Mouse (Mus musculus): Measurements from ENCODE around the gene Polr2i.

Gene Polr2i

DNA sequence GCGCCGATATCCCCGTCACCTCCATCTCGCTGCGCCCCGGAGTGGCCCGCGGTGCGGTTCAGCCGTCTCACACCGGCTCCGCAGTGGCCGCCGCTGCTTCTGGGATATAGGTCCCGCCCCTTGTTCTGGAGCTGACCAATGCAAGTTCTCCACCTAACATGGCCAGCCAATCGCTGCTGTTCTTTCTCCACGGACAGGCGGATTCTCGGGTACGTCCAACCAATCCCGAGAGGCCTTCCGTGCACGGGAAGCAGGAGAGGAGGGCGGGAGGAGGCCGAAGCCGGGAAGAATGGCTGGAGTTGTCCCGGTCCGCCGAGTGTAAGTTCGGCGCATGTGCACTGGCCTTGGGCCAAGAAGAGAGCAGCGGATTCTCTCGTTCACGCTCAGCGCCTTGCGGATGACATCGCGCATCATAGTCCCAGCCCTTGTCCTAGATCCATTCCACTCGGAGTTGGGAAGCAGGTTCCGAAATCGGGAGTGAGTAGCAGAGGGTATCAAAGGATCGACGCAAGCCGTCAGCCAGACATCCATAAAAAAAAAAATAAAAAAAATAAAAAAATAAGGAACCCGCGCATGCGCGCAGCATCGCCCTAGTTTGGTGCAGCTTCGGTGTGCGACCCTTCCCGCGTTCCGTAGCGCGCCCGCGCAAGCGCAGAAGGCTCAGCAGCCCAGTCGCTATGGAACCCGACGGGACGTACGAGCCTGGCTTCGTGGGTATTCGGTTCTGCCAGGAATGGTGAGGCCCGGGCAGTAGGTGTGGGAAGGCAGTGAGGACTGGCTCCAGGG, at the start of gene Polr2i, which contains the start of gene Tbcb:
Gene Polr2i (plus strand): TSS at position 280 of the 786 bp plus-strand sequence.
Gene Tbcb (minus strand): TSS at position 604 of the 786 bp plus-strand sequence.
- TF ChIP-seq GATA4 (IDR thresholded peaks at IDR 0.05; ENCODE audit: insufficient replicate concordance, low read length), result no peak

DNA sequence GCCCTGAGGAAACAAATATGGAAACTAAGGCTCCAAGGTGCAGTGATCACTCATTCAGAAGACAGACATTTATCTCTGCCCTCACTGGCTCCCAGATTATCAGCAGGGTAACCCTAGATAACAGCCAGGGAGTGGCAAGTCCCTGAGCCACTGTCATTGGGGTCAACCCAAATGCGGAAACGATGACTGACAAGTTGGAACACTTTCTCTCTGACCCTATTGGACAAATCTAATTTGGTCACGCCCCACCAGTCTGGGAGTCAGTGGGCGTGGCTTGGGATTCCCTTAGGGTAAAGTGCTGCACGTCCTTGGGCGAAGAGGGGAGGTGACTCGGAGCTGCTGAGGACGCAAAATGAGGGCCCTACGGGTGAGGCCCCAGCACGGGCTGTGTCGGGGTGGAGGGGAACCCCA, 47.9 kb upstream of the Polr2i start, which contains the start of gene Cox7a1:
Gene Cox7a1 (plus strand): TSS at position 266 of the 411 bp plus-strand sequence.
- peak; percentile 82 for TF ChIP-seq GATA4 (IDR thresholded peaks at IDR 0.05; ENCODE audit: insufficient replicate concordance, low read length)

DNA sequence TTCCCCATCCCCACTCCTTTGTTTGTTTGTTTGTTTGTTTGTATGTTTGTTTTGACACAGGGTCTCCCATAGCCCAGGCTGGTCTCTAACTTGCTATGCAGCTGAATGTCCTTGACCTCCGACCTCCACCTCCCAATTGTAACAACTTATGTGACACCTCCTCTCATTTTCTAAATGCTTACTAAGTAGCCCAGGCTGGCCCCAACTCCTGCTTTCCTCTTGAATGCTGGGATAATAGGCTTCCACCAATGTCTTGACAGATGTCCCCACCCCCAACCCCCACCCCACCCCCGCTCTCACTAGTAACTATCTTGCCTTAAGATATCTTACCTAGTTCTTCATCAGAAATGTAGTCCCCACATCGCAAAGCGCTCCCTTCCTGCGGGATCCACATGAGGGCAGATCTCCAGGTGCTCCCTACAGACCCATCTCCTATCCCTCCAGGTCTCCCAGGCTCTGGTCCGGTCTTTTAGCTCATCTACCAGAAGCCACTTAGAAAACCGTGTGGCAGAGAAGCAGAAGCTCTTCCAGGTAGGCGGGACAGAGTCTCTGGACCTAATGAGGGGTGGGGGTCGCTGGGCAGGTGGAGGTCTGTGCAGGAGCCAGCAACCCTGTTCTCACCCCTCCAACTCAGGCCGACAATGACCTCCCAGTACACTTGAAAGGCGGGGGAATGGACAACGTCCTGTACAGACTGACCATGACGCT, 47.0 kb upstream of the Polr2i start:
- TF ChIP-seq GATA4 (IDR thresholded peaks at IDR 0.05; ENCODE audit: insufficient replicate concordance, low read length), result no peak

DNA sequence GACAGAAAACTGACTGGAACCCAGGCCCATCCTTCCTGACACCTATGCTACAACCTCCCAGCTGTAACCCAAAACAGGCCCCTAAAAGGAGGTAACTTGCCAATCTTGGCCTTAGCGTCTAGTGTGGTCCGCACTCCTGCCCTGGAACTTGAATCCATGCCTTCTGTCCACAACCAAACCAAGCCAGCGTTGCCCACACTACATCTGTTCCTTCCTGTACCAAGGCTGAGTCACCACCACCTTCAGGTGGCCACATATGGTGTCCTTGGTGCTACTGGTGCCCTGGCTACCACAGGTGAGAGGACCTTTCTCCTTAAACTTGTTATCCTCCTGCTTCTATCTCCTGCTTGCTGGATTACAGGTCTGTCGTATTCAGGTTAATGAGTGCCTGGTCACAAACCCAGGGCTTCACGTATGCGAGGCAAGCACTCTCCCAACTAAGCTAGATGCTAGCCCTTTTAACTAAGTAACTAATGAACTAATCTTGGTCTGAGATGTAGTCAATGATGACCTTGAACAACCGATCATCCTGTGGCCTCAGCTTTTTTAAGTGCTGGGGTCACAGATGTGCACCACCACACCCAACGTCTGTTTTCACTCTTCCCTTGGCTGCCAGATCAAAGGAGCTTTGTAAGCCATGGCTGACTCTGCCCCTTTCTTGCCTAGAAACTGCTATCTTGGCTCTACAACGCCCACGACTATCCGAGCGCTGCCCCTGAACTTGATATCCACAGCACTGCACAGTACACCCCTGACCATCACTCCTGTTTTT, 43.2 kb upstream of the Polr2i start:
- TF ChIP-seq GATA4 (IDR thresholded peaks at IDR 0.05; ENCODE audit: insufficient replicate concordance, low read length), result no peak

DNA sequence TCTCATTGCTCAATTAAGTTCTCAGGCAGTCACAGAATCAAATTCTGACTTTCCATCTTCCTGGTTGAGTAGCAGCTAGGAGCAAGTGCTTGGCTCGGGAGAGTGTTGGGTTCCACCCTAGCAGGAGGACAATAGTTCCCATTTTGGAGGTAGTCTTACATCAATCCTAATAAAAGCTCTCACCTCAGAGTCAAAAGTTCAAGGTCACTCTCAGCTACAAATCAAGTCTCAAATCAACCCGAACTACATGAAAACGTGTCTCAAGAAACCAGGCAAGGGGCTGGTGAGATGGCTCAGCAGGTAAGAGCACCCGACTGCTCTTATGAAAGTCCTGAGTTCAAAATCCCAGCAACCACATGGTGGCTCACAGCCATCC, 42.6 kb upstream of the Polr2i start:
- TF ChIP-seq GATA4 (IDR thresholded peaks at IDR 0.05; ENCODE audit: insufficient replicate concordance, low read length), result no peak

DNA sequence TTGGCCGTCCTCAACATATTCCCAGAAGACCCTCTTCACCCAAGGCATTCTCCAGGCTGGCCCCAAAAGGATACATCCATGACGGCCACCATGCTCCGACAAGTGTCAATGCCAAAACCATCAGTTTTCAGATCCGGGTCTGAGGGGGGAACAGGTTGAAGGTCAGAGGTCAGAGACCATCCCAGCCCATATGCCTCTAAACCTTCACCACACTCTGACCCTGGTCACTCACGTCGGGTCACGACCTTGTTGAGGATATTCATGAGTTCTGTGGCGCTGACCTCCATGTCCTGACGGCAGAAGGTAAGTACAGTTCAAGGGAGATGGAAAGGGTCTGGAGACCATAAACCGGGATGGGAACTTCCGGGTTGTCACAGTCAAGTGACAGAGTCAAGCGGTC, 39.7 kb upstream of the Polr2i start:
- TF ChIP-seq GATA4 (IDR thresholded peaks at IDR 0.05; ENCODE audit: insufficient replicate concordance, low read length), result no peak

DNA sequence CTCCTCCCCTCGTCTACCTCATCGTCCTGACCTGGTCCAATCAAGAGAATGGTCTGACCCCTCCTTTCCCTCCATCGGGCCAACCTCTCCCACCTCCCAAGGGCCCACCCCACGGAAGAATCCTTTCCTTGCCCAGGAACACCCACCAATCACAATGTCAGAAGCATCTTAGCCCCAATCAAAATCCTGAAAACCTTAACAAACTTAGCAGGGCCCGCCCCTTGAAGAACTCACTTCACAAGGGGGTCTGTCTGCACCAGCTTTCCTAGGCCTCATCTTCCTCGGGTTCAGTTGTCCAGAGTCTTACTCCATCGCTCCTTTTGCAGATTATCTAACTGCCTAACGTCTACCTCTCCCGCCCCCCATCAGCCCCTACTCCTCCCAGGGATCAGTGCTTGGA, 38.7 kb upstream of the Polr2i start:
- no peak for TF ChIP-seq GATA4 (IDR thresholded peaks at IDR 0.05; ENCODE audit: insufficient replicate concordance, low read length)

DNA sequence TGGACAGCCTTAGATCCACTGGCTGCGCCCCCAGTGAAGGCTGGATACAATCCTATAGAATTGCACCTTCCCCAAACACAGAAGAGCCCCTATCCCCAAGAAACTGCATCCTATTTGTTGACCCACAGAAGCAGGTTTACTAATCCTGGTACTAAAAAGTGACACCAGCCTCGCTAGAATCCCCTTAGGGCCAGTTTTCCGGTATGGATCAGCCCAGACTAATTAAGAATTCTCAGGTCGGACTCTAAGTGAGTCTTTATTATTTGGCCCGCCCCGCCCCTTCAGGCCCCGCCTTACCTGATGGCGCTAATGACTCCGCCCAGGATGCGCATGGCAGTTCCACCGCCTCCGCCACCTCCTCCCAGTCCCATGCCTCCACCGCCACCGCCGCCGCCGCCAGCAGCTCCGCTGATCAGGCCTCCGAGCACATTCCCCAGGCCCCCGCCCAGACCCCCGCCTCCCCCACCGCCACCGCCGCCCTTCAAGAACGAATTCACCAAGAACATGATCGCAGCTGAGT, 38.1 kb upstream of the Polr2i start:
- TF ChIP-seq GATA4 (IDR thresholded peaks at IDR 0.05; ENCODE audit: insufficient replicate concordance, low read length), result no peak

DNA sequence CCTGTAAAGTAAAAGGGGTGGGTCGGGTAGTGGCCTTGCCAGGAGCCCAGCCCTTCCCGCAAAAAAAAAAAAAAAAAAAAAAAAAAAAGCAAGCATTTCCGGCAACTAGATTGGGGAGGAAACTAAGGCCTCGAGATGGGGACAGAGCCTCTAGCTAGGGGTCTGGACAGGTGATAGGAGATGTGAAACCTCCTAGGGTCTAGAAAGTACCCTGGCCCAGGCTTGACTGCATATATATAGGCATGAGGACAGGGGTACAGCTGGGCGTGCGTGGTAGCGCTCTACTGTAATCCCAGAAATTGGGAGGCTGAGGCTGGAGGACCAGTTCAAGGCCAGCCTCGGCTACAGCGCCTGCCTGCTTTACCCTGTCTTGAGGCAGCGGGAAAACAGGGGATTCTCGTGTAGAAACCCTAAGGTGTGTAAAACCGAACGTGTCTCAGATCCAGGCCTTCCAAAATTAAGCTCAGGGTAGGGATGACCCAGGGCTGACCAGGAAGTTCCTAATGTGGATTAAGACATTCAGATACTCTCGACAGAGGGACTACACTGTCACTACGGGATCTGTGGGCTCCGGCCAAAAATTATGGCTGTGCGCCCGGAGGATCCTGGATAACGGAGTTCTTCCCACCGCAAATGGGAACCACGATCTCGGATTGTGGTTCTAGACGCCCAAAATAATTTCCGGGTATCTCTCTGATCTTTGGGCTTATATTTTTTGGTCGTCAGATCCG, 37.5 kb upstream of the Polr2i start:
- TF ChIP-seq GATA4 (IDR thresholded peaks at IDR 0.05; ENCODE audit: insufficient replicate concordance, low read length), result no peak

DNA sequence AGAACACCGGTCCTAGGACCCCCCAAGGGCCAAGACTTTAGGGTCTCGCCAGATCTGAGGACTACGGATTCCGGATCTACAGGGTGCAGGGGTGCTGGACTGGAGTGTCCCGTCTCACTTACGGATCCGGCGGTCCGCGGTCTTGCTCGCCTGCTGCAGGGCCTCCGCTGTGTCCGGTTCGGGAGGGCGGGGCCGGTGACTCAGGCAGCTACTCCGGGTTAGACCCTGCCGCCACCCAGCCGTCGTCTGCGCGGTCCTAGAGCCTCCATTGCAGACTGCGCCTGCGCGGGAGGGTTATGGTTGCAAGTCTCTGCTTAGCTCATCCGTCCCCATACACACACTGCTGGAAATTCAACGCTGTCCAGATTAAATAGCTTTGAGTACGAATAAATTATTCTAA, 36.9 kb upstream of the Polr2i start:
- TF ChIP-seq GATA4 (IDR thresholded peaks at IDR 0.05; ENCODE audit: insufficient replicate concordance, low read length), result no peak

DNA sequence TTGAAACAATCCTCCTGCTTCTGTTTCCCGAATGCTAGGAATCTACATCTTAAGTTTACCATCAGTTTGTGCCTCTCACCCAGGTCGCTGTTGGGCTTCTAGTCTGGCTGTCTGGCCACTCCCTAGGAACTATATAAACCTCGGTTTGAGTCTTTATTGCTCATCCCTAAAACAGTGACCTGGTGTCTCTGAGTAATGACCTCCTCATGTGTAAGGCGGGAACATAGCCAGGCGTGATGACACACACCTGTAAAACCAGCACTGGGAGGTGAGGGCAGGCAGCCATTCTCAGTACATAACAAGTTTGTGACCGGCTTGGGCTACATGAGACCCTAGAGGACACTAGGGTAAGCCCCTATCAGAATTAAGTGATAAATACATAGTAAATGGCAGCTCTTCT, 36.3 kb upstream of the Polr2i start:
- TF ChIP-seq GATA4 (IDR thresholded peaks at IDR 0.05; ENCODE audit: insufficient replicate concordance, low read length), result no peak

DNA sequence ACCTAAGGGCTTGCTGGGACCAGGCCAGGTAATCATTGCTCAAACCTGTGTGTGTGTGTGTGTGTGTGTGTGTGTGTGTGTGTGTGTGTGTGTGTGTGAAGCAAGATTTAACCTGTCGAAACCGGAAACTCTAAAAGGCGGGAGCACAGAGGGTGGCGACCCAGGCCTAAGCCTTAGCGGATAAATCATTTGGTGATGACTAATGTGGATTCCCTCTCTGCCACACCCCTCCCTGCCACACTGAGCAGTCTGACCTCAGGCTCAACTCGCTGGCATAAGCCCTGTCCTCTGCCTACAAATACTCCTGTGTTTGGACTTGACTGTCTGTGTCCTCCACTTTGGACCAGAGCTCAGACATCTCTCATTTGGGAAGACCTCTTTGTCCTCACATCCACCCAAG, 35.6 kb upstream of the Polr2i start:
- TF ChIP-seq GATA4 (IDR thresholded peaks at IDR 0.05; ENCODE audit: insufficient replicate concordance, low read length), result no peak

DNA sequence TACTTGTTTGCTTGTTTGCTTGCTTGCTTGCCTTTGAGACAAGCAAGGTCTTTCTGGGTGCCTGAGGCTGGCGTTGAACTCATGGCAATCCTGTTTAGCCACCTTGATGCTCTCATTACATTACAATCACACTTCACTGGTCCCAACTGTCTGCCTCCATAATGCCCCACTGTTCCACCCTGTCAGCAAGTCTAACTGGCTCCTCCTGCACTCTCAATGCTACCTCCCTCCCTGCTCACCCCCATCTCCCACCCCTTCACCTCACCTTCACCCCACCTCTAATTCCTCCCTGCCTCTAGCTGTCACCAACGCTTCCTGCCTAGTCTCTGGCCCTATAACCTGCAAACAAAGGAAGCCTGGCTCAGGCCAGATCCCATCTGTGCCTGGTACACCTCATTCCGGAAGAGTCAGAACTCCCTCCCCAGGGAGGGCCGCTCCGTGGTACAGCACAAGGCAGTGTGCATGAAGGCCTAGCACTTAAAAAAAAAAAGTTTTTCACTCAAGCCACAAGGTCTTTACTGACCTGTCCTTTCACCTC, 34.1 kb upstream of the Polr2i start:
- no peak for TF ChIP-seq GATA4 (IDR thresholded peaks at IDR 0.05; ENCODE audit: insufficient replicate concordance, low read length)

DNA sequence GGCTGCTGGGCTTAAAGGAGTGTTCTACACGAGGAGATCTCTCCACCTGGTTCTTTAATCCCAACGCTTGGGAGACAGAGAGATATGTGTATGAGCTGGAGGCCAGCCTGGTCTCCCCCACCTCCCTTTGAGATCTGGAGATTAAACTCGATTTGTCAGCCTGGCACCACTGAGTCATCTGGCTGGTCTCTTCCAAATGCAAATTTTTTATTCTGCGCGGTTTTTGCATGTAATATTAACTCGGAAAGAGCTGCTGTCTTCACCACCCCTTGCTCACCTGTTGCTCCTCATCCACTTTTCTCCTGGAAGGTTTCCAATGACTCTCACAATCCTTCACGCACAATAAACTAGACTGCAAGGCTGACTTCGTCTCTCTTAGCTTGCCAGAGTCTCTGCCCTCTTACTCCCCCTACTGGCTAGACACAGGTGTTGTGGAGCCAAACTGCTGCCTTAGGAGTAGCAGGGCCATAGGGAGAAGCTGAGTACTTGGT, 33.2 kb upstream of the Polr2i start, which contains the start of gene Capns1:
Gene Capns1 (minus strand): TSS at position 331 of the 491 bp plus-strand sequence.
- TF ChIP-seq GATA4 (IDR thresholded peaks at IDR 0.05; ENCODE audit: insufficient replicate concordance, low read length), result no peak

Measured in liver, adult (tissue).